Mouse (Mus musculus) lung, embryonic 15.5 days (tissue): ENCODE measurements around the gene Nr1h3. TPM values are rescaled to one million over a fixed set of nuclear protein-coding genes. Genes with fewer than 3 reads are reported as not detected.

Source experiments
- ATAC-seq: fragments of 200-750 bp; cut with Nextera tagmentation; 2 replicates; pipeline ENCODE4 v1.8.0; 2017; ENCODE audit warnings: moderate number of reproducible peaks, borderline replicate concordance; ENCODE audit not compliant: low FRiP score, low TSS enrichment; ENCODE audit errors: extremely low read depth
- H3K27ac ChIP-seq: fragments of 300-500 bp; sonication (generic); 2 replicates; pipeline ENCODE4 v1.5.1; 2015; ENCODE audit warnings: moderate library complexity, mild to moderate bottlenecking, inconsistent platforms
- H3K27me3 ChIP-seq: fragments of 300-500 bp; sonication (generic); 2 replicates; pipeline ENCODE4 v1.6.1; 2015; ENCODE audit warnings: inconsistent platforms
- H3K36me3 ChIP-seq: fragments of 300-500 bp; sonication (generic); 2 replicates; pipeline ENCODE4 v1.6.1; 2015; ENCODE audit warnings: inconsistent platforms
- H3K4me1 ChIP-seq: fragments of 300-500 bp; sonication (generic); 2 replicates; pipeline ENCODE4 v1.6.1; 2015; ENCODE audit warnings: inconsistent platforms
- H3K4me2 ChIP-seq: fragments of 300-500 bp; sonication (generic); 2 replicates; pipeline ENCODE4 v1.6.1; 2015; ENCODE audit warnings: inconsistent platforms, mild to moderate bottlenecking, moderate library complexity
- H3K4me3 ChIP-seq: fragments of 300-500 bp; sonication (generic); 2 replicates; pipeline ENCODE4 v1.5.1; 2015; ENCODE audit warnings: mild to moderate bottlenecking, inconsistent platforms
- H3K9ac ChIP-seq: fragments of 300-500 bp; sonication (generic); 2 replicates; pipeline ENCODE4 v1.6.1; 2015; ENCODE audit warnings: inconsistent platforms
- H3K9me3 ChIP-seq: fragments of 300-500 bp; sonication (generic); 2 replicates; pipeline ENCODE4 v1.6.1; 2016; ENCODE audit warnings: inconsistent platforms
- WGBS: fragments of 180-500 bp; shearing (Covaris S2); methylation state at CpG from one replicate; pipeline ENCODE4 v1.1.7; 2015; 5-methylcytosine and 5-hydroxymethylcytosine counted together
- polyA plus RNA-seq: library from polyadenylated mRNA; unstranded; fragments of >200 nt; fragmentation: Nextera tagmentation; extraction: Ambion mirVana; gene quantifications from 2 replicates; pipeline ENCODE4 v1.2.1, GENCODE M21; 2015

Gene Nr1h3
- polyA plus RNA-seq, 1 experiment from 2014 or later = 22.8 TPM

GRCm38 (mm10) chr2:91217032-91217431 lies 14.4 kb upstream of the Nr1h3 start:
- no peak overlapping the region for H3K4me2 ChIP-seq
- no peak overlapping the region for H3K27ac ChIP-seq
- H3K27me3 ChIP-seq = no peaks in the 10 kb centered on the region
- ATAC-seq = no peak; the same call in 1 of the 2 replicates
- WGBS = 43% methylated on average over 4 of the region's 4 CpGs
- no peaks in the 10 kb centered on the region for H3K9me3 ChIP-seq
- H3K4me1 ChIP-seq = peaks cover 11% of the 10 kb centered on the region
- peaks cover 43% of the 10 kb centered on the region for H3K36me3 ChIP-seq
- H3K9ac ChIP-seq = no peak overlapping the region
- no peak overlapping the region for H3K4me3 ChIP-seq

GRCm38 (mm10) chr2:91213311-91213710 lies 10.7 kb upstream of the Nr1h3 start:
- ATAC-seq = no peak

GRCm38 (mm10) chr2:91206254-91206775 lies 3.7 kb upstream of the Nr1h3 start:
- H3K9me3 ChIP-seq = no peaks in the 10 kb centered on the region
- 82% methylated on average over 9 of the region's 9 CpGs for WGBS
- peaks cover 53% of the 10 kb centered on the region for H3K36me3 ChIP-seq

More at GRCm38 (mm10) chr2:91213311-91213710, 10.7 kb upstream of the Nr1h3 start:
- Histone ChIP-seq H3K27ac (no peak overlapping the region), H3K4me3 (no peak overlapping the region), H3K4me2 (no peak overlapping the region), H3K9me3 (no peaks in the 10 kb centered on the region), H3K4me1 (peaks cover 11% of the 10 kb centered on the region), H3K27me3 (no peaks in the 10 kb centered on the region), H3K9ac (no peak overlapping the region), H3K36me3 (peaks cover 77% of the 10 kb centered on the region)

GRCm38 (mm10) chr2:91202972-91203656 lies 480 bp upstream of the Nr1h3 start:
- H3K9me3 ChIP-seq = no peaks in the 10 kb centered on the region
- peak overlapping the region; percentile 76 for H3K4me2 ChIP-seq
- peak overlapping the region; percentile 60 for H3K4me3 ChIP-seq
- H3K27me3 ChIP-seq = no peaks in the 10 kb centered on the region
- H3K4me1 ChIP-seq = peaks cover 21% of the 10 kb centered on the region
- 10% methylated on average over 20 of the region's 20 CpGs for WGBS
- peak overlapping the region; percentile 70 for H3K9ac ChIP-seq
- ATAC-seq = no peak; the same call in 1 of the 2 replicates
- peak overlapping the region; percentile 96 for H3K27ac ChIP-seq
- H3K36me3 ChIP-seq = peaks cover 24% of the 10 kb centered on the region

More at GRCm38 (mm10) chr2:91206254-91206775, 3.7 kb upstream of the Nr1h3 start:
- no peaks in the 10 kb centered on the region for H3K27me3 ChIP-seq
- no peak overlapping the region for H3K4me3 ChIP-seq
- no peak overlapping the region for H3K9ac ChIP-seq
- no peak for ATAC-seq
- no peak overlapping the region for H3K4me2 ChIP-seq
- no peak overlapping the region for H3K27ac ChIP-seq
- peaks cover 21% of the 10 kb centered on the region for H3K4me1 ChIP-seq

- WGBS = 80% methylated on average over 3 of the region's 3 CpGs
- Histone ChIP-seq H3K4me2 (no peak overlapping the region), H3K9ac (no peak overlapping the region), H3K27me3 (no peaks in the 10 kb centered on the region), H3K27ac (no peak overlapping the region), H3K9me3 (no peaks in the 10 kb centered on the region), H3K4me1 (peaks cover 31% of the 10 kb centered on the region), H3K4me3 (no peak overlapping the region), H3K36me3 (no peaks in the 10 kb centered on the region)
- ATAC-seq = no peak
Measured at GRCm38 (mm10) chr2:91198888-91199287, 3.7 kb downstream of the Nr1h3 start.

- Histone ChIP-seq H3K4me3 (no peak overlapping the region), H3K9me3 (no peaks in the 10 kb centered on the region), H3K27me3 (no peaks in the 10 kb centered on the region), H3K4me1 (peaks cover 18% of the 10 kb centered on the region), H3K9ac (no peak overlapping the region), H3K27ac (peak overlapping the region; percentile 61), H3K4me2 (no peak overlapping the region), H3K36me3 (no peaks in the 10 kb centered on the region)
- WGBS = 49% methylated on average over 3 of the region's 3 CpGs
- no peak for ATAC-seq
Measured at GRCm38 (mm10) chr2:91196577-91197001, 6.0 kb downstream of the Nr1h3 start.

GRCm38 (mm10) chr2:91194624-91195332 lies 7.9 kb downstream of the Nr1h3 start:
- peak overlapping the region; percentile 85 for H3K27ac ChIP-seq
- no peaks in the 10 kb centered on the region for H3K36me3 ChIP-seq
- H3K9ac ChIP-seq = peak overlapping the region; percentile 35
- H3K4me1 ChIP-seq = peaks cover 15% of the 10 kb centered on the region
- peak; percentile 93 for ATAC-seq
- peak overlapping the region; percentile 64 for H3K4me2 ChIP-seq
- no peaks in the 10 kb centered on the region for H3K27me3 ChIP-seq
- H3K4me3 ChIP-seq = peak overlapping the region; percentile 36
- 1% methylated on average over 27 of the region's 27 CpGs for WGBS
- H3K9me3 ChIP-seq = no peaks in the 10 kb centered on the region

GRCm38 (mm10) chr2:91190501-91190900 lies 12.1 kb downstream of the Nr1h3 start:
- Histone ChIP-seq H3K4me1 (peaks cover 5% of the 10 kb centered on the region; the same call in 1 of the 2 replicates), H3K27ac (no peak overlapping the region), H3K9me3 (no peaks in the 10 kb centered on the region), H3K36me3 (no peaks in the 10 kb centered on the region), H3K4me3 (no peak overlapping the region), H3K4me2 (no peak overlapping the region), H3K27me3 (no peaks in the 10 kb centered on the region), H3K9ac (no peak overlapping the region)
- ATAC-seq = no peak
- 75% methylated on average over 16 of the region's 16 CpGs for WGBS

- H3K4me1 ChIP-seq = peaks cover 8% of the 10 kb centered on the region; the same call in 1 of the 2 replicates
- ATAC-seq = no peak
- no peaks in the 10 kb centered on the region for H3K36me3 ChIP-seq
- no peak overlapping the region for H3K4me3 ChIP-seq
- H3K27me3 ChIP-seq = no peaks in the 10 kb centered on the region
- H3K9me3 ChIP-seq = no peaks in the 10 kb centered on the region
- H3K4me2 ChIP-seq = no peak overlapping the region
- no peak overlapping the region for H3K27ac ChIP-seq
- 61% methylated on average over 4 of the region's 4 CpGs for WGBS
- H3K9ac ChIP-seq = no peak overlapping the region
Measured at GRCm38 (mm10) chr2:91187431-91187830, 15.2 kb downstream of the Nr1h3 start.

- ATAC-seq = no peak
- WGBS = 69% methylated on average over 1 of the region's 1 CpGs
Measured at GRCm38 (mm10) chr2:91186208-91186607, 16.4 kb downstream of the Nr1h3 start.

GRCm38 (mm10) chr2:91183711-91184405 lies 18.8 kb downstream of the Nr1h3 start, which contains the start of gene Madd:
Madd (minus strand) TSS chr2:91183837.
- Histone ChIP-seq H3K27me3 (no peaks in the 10 kb centered on the region), H3K27ac (peak within 1 kb of the TSS; percentile 54), H3K4me2 (peak within 1 kb of the TSS; percentile 84), H3K36me3 (no peaks in the 10 kb centered on the region), H3K4me1 (peaks cover 14% of the 10 kb centered on the region), H3K9me3 (no peaks in the 10 kb centered on the region), H3K4me3 (peak within 1 kb of the TSS; percentile 80), H3K9ac (peak within 1 kb of the TSS; percentile 60)
- ATAC-seq = no peak
- 56% methylated on average over 15 of the region's 15 CpGs for WGBS

More at GRCm38 (mm10) chr2:91186208-91186607, 16.4 kb downstream of the Nr1h3 start:
- Histone ChIP-seq H3K4me3 (no peak overlapping the region), H3K27ac (no peak overlapping the region), H3K36me3 (no peaks in the 10 kb centered on the region), H3K4me1 (peaks cover 14% of the 10 kb centered on the region), H3K9ac (no peak overlapping the region), H3K27me3 (no peaks in the 10 kb centered on the region), H3K4me2 (no peak overlapping the region), H3K9me3 (no peaks in the 10 kb centered on the region)
